Mouse (Mus musculus) urinary bladder, postnatal 14 days (tissue): Measurements from ENCODE around the gene Hbb-bs.
A peak's percentile ranks its signal among the peaks of the same experiment; 100 is the strongest.
"Not testable (repeated sequence)": the region's sequence is repeated elsewhere in the genome, so short reads cannot be mapped to it uniquely, and the experiment has no call there.

Experiments
- DNase-seq: peaks from one replicate; pipeline ENCODE4 v3.0.0; 2021; ENCODE audit warnings: low spot score

The Hbb-bs gene

DNA sequence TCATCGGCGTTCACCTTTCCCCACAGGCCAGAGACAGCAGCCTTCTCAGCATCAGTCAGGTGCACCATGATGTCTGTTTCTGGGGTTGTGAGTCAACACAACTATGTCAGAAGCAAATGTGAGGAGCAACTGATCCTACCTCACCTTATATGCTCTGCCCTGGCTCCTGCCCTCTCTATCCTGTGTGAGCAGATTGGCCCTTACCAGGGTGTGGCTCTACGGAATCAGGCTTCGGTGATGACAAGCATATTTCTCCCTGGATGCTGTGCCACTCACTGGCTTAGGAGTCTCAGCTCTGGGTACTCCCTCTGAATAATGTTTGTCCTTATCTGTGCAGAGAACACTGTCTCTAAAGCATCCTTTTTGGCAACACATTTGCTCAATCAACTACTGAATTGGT is at the start of gene Hbb-bs:
Gene Hbb-bs, minus strand, starts transcription at position 289 of the 400 bp plus-strand sequence.
- DNase-seq, result no peak

DNA sequence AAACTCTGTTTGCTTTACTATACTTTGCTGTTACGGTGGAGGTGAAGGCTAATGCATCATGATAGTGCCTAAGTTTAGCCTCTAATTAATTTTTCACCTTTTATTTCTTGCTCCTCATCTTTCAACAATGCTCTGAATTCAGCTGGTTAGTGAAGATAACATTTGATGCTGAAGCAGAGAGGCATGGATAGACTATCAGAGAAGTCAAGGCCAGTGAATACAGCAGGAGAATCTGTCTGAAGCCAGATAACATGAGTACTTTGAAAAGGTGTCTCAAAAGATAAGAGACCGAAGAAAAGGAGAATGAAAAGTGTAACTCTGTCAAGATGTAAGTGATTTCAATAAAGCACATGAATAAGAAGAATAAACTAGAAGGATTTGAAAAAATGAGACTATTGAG is 49.2 kb upstream of the Hbb-bs start:
- no peak for DNase-seq

DNA sequence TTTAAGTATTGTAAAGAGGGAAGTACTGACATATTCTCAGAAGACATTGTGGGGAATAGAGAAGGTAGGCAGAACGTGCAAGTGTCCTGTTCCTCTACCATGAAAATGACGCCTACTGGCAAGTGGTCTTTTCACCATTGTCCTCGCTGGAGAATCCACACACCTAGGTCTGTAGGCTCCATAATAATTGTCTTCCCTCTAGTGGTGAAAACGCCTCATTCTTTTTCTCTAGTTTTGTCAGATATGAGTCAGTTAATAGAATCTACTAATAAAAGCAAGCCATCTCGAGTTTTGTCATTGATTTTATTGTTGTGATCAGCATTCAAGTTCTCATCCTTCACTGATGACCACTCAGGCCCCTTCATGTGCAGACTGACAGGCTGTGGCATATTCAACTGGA is 46.6 kb upstream of the Hbb-bs start:
- DNase-seq, result no peak

DNA sequence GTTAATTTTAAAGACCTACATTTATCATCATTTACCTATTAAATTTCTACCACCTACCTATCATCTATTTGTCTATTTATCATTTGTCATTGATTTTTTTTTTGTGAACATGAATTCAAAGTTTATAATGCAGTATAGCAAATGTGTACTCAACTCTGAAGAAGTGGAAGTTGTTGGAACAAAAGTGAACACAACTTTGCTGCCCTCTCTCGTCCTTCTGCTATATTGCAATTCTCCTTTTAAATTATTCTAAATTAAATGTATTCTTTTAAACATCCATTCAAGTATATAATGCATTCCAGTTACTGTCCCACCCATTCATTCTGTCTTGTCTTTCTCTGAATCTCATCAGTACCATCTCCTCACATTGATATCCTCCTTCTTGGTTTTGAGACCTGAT is 45.2 kb upstream of the Hbb-bs start:
- no peak for DNase-seq

DNA sequence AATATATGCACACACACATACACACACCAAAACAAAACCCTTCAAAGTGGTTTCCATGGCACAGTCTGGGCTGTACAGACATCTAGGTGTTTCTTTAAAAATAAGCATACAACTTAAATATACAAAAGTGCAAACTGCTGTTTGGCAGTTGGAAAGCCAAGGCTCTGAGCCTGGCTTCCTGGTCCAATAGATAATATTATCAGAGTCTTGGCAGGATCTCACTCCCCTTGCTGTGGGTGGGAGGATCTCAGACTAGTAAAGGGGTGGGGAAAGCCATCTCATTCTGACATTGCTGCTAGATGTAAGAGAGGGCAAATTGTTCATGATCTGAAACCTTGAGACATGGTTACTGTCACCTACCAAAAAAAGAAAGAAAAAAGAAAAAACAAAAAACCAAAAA is 42.8 kb upstream of the Hbb-bs start:
- DNase-seq, result no peak

DNA sequence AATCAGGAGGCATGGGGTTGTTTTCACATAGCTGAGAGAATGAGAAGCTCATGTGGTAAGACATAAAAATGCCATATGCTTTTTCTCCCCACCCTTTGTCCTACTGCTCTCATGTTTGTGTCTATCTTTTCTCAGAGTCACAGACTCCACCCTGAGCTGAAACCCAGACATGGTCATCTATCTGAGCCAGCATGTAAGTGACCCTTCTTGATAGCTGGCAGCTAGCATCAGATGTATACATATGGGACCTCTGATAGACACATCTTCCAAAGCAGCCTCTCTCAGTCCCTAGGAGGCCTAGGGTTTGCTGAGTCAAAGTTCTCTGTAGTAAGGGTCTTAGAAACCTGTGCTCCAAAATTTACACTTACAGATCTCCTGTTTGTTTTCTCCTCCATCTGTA is 37.8 kb upstream of the Hbb-bs start:
- no peak for DNase-seq

DNA sequence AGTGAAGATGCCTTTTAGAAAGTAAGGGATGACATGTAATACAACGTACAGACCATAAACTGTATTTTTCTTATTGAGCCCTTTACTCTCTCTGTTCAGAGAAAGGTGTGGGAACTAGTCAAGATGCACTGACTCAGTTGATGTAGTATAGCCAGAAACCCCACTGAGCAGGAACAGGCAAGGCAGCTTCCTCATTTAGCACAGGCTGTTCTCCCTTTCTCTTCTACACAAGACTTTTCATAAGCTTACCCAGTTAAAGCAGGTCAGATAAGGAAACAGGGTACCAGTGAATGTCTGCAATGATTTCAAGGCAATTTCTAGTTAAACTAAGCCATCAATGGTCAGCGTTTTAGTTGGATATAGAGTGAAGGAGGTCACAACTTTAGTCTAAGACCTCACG is 33.6 kb upstream of the Hbb-bs start:
- DNase-seq, result no peak

DNA sequence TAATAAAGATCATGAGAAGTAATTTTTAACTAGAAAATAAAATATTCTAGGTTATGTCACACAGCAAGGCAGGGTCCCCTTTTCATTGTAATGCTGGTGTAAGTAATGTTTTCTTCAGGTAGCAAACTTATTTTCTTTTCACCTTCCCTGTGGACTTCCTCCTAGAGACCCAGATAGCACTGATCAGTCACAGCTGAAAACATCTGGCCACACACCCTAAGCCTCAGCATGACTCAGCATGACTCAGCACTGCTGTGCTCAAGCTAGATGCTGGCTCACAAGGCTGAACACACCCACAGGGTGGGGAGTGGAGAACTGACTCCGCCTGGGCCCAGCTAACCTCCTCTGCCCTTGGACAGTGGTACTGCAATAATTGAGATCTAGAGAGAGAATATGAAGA is 33.0 kb upstream of the Hbb-bs start:
- DNase-seq, result peak; percentile 22

DNA sequence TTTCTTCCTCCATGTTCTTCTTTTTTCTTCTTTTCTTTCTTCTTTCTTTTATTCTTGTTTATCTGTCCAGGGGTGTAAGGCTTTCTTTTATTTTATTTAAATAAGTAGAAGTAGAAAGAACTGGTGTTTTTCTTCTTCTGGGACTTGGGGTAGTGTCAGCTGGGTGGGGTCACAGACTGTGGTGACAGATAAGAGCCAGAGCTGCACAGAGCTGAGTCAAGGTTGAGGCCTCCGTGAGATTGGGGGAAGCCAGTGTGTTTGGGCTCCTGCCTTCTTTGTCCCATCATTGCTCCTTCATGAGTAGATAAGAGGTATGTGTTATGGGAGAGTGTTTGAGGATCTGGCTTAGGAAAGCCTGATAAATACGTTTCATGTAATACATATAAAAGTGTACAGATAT is 31.2 kb upstream of the Hbb-bs start:
- no peak for DNase-seq

DNA sequence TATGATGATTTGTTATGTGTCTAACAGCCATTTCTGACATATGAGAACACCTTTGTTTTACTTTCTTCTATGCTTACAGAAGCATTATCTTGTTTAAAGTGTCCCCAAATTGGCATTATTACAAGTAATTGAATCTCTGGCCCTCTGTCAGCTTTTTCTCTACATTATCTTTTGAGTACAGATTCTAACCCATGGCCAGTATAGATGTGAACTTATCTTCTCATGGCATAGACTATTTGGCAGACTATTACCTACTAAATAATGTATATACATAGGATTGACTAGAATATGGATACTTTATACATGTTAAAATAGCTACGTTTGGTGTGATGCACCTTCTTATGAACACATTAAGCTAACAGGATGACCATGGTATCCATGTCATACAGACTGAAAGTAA is 26.8 kb upstream of the Hbb-bs start:
- DNase-seq, result no peak

DNA sequence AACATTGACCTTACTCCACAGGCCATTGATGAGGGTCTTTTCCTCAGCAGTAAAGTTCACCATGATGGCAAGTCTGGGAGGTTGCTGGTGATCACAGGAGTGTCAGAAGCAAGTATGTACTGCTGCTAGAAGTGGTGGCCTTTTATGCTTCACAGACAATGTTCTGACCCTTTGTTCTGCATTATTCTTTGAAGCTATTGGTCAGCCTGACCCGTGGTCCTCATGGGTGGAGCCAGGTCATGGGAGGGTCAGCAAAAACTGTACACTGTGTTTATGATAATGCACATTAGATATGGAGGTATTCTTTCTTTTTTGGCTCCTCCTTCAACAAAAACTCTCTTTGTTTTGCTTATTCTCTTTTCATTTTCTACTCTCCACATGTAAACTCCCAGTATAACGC is 25.2 kb upstream of the Hbb-bs start, which contains the start of gene Hbb-y:
Gene Hbb-y, minus strand, starts transcription at position 127 of the 400 bp plus-strand sequence.
- DNase-seq, result no peak

DNA sequence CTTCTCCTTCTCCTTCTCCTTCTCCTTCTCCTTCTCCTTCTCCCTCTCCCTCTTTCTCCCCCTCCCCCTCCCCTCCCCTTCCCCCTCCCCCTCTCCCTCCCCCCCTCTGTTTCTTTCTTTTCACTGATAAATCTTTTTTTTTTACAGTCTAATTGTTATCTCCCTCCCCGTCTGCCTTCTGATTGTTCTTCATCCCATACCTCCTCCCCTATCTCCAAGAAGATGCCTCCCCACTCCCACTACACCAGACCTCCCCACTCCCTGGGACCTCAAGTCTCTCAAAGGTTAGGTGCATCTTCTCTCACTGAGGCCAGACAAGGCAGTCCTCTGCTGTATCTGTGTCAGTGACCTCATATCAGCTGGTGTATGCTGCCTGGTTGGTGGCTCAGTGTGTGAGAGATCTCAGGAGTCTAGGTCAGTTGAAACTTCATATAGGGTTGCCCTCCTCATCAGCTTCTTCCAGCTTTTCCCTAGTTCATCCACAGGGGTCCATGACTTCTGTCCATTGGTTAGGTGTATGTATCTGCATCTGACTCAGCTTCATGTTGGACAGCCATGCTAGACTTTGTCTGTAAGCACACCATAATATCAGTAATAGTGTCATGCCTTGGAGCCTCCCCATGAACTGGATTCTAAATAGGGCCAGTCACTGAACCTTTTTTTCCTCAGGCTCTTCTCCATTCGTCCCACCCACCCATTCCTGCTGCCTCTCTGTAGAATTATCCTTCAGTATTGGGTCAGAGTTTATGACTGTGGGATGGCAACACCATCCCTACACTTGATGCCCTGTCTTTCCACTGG is 16.8 kb upstream of the Hbb-bs start:
- no peak for DNase-seq

DNA sequence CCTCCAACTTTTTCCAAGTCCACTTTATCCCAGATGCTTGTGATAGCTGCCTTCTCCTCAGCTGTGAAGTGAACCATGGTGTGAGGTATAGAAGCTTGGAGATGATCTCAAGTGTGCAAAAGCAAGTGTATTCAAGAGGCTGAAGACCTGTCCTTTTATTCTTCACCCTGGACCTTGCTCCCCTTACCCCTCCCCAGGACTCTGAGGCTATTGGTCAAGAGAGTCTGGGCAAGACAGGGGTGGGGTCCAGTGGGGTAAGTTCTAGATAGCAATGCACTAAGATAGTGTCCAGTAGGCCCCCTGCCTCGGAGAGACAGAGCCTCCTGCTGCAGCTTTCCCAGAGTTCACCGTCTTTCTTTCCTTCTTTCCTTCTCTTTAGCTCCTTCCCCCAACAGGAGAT is 15.1 kb upstream of the Hbb-bs start, which contains the start of gene Hbb-bh1:
Gene Hbb-bh1, minus strand, starts transcription at position 131 of the 400 bp plus-strand sequence.
- no peak for DNase-seq

DNA sequence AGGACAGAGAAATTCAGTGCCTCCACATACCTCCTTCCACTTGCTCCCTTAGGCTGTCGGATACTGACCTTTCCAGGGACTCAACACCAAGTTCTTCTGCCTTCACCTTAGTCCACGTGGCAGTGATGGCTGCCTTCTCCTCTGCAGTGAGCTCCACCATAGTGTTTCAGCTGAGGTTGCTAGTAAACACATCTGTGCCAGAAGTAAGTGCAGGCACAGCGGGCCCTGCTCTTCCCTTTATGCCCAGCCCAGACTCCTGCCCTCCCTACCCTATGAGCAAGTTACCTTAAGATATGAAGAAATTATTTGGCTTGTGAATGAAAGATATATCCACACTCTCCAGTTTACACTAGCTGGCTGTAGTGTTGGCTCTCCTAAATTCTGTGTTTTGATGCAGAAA is 12.4 kb upstream of the Hbb-bs start, which contains the start of gene Hbb-bh2:
Gene Hbb-bh2, minus strand, starts transcription at position 253 of the 400 bp plus-strand sequence.
- DNase-seq, result no peak

DNA sequence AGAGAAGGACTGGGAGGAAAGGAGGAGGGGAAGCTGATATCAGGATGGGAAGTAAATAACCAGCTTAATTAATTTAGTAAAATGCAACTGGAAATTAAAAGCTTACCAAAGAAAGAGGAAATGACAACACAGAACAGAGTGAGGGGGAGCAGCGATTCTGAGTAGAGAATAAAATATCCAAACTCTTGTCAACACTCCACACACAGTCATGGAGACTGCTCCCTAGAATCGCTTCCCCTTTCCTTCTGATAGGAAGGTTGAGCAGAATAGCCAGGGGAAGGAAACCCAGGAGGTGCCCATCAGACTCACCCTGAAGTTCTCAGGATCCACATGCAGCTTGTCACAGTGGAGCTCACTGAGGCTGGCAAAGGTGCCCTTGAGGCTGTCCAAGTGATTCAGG is 757 bp downstream of the Hbb-bs start:
- DNase-seq, result not testable (repeated sequence)

DNA sequence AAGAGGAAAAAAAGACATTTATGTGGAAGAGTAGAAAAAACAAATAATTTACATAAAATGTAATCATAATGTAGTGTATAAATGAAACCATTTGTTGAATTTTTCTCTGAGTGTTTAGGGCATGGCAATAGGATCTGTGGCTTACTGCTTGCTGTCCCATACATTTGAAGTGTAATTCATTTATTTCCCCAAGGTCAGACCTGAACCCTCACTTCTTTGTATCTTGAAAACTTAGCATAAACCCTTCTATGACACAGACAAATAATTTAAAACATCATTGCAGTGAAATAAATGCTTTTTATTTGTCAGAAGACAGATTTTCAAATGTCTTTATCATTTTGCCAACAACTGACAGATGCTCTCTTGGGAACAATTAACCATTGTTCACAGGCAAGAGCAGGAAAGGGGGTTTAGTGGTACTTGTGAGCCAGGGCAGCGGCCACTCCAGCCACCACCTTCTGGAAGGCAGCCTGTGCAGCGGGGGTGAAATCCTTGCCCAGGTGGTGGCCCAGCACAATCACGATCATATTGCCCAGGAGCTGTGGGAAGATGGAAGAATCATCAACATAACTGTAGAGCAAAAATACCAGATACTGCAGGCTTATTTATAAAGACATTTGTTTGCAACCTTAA is 1.5 kb downstream of the Hbb-bs start:
- no peak for DNase-seq

DNA sequence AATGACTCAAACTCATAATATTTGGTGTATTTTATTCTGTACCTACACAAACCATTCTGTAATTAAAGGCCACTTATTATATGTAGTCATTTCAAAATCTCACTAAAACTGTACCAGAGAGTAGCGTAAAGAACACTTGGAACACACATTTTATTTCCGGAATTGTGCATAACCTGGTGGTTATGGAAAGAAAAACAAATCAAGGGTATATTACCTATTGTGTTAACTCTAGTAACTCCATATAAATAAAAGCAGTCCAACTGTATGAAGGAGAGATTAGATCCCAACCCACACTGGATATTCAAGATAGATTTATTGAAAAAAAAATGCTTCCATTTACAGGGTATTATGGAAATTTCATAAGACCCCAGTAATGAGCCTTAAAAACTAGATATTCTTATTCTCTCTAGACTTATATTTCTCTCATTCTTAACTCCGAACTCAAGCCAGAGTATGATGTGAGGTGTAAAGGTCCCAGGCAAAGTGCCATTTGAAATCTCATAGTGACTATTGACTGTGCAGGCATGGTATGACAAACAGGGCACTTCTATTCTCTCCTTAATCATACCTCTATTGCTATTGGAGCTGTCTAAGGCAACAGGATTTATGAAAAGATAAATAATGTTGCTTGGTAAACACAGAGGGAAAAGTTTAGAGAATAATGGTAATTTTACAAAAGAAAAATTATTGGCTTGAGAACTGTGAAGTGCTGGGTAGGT is 2.2 kb downstream of the Hbb-bs start:
- DNase-seq, result no peak

DNA sequence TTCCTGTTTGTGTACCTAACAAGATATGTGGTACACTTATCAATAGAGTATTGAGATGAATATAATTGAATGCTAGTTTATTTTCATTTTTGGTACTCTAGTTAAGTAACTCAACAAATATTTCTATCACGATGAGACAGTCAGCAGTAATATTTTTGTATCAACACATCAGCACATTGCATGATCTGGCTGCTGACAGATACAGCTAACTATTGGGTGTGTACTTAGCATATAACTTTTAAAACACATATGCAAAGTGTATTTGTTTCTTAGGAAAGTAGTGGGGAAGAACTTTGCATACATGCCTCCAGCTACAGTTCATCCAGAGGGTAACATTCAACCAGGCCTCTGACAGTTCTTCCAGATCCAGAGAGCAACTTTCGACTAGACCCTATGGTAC is 3.3 kb downstream of the Hbb-bs start:
- no peak for DNase-seq

DNA sequence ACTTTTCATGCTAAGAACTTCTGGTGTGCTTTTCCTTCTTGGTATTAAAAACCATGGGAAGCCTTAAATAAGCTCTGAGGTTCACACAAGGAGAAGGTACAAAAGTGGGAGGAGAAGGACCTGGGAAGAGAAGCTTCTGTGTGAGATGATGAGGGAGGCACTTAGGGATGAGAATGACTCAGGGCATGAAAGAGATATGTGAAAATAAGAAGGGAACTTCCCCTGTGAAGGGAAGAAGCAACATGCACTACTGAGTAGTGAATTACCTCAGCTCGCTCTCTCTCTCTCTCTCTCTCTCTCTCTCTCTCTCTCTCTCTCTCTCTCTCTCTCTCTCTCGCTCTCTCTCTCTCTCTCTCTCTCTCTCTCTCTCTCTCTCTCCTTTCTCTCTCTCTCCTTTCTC is 12.8 kb downstream of the Hbb-bs start:
- DNase-seq, result not testable (repeated sequence)

DNA sequence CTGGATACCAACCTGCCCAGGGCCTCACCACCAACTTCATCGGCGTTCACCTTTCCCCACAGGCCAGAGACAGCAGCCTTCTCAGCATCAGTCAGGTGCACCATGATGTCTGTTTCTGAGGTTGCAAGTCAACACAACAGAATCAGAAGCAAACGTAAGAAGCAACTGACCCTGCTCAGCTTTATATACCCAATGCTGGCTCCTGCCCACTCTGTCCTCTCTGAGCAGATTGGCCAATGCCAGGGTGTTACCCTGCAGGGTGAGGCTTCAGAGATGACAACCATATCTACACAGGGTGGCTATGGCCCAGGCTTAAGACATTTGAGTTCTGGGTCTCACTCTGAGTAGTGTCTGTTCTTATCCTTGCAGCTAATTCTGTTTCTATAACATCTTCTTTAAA is 14.1 kb downstream of the Hbb-bs start, which contains the start of gene Hbb-bt:
Gene Hbb-bt, minus strand, starts transcription at position 231 of the 400 bp plus-strand sequence.
- no peak for DNase-seq

DNA sequence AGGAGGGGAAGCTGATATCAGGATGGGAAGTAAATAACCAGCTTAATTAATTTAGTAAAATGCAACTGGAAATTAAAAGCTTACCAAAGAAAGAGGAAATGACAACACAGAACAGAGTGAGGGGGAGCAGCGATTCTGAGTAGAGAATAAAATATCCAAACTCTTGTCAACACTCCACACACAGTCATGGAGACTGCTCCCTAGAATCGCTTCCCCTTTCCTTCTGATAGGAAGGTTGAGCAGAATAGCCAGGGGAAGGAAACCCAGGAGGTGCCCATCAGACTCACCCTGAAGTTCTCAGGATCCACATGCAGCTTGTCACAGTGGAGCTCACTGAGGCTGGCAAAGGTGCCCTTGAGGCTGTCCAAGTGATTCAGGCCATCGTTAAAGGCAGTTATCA is 14.7 kb downstream of the Hbb-bs start:
- DNase-seq, result not testable (repeated sequence)

DNA sequence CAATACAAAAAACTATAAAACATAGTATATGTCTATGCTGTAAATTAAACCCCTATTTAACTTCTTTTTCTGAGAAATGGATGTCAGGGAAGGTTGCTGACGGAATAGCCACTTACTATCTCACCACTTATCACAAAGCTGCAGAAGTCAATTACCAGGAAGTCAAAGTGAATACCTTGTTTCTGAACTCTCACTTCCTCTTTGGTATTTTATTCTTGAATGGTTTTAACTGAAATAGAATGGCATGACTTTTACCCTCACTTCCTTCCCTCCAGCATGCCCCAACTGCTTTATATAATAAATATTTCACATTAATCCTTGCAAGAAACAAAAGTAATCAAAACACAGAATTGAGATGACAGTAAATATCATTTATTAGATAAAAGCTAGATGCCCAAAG is 15.7 kb downstream of the Hbb-bs start:
- no peak for DNase-seq
